Mouse (Mus musculus) CD4-positive helper T cell, adult 2 months (primary cell): ENCODE measurements around the gene Magi3.

Experiments
- DNase-seq: peaks from one replicate; pipeline ENCODE4 v3.0.0-alpha.2; 2012; ENCODE audit warnings: low read depth, missing footprints, low spot score

Magi3 gene

DNA sequence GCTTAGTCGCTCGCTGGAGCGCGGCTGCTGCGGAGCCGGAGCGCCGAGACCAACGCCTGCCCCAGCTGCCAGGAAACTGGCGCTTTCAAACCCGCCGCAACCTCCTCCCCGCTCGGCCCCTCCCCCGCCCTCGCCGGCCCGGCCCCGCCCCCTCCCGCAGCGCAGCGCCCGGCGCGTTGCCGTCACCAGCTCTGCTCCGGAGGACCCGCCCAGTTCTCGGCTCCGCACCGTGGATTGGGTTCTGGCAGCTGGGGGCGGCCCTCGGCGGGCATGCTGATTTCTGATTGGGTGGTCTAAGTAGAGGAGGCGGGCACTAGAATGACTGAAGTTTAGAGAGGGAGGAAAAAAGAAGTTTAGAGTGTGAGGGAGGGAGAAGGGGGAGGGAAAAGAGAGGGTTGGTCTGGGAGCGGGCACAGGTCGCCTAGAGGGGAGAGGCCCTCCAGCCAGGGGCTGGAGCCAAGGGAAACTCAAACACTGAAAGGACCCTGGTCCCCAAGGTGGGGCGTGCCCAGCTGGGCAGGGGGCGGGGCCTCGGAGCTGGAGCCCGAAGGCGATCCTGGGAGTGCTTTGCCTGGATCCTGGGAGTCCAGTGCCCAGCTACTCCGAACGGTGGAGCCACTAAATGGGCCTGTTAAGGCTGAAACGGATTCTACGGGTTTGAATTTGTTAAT lies at the start of gene Magi3:
Gene Magi3, minus strand, starts transcription at position 80 of the 671 bp plus-strand sequence.
- DNase-seq, result peak; percentile 97

DNA sequence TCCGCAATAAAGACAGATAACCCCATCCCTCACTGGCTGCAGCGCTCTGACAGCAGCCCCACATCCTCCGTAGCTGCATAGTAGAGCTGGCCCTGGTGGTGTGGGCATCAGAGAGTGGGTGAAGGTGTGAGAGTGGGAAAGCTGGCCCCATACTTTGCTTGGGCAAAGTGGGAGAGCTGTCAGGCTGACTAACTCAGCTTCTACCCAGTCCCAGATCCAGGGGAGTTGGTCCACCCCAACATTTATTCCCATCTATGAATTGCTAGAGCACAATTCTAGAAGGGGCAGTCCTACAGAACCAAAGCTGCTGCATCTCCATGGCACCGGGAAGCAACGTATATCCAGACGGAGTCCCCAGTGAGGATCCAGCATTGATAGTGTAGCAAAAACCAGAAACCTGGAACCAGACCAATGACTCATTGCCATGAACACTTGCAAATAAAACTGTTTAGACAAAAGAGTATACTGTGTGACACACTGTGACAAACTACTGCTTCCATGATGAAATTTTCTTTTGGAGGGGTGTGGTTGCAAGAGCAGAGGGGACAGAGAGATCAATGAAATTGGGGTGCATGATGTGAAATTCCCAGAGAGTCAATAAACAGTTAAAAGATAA lies 44.5 kb upstream of the Magi3 start:
- DNase-seq, result no peak

DNA sequence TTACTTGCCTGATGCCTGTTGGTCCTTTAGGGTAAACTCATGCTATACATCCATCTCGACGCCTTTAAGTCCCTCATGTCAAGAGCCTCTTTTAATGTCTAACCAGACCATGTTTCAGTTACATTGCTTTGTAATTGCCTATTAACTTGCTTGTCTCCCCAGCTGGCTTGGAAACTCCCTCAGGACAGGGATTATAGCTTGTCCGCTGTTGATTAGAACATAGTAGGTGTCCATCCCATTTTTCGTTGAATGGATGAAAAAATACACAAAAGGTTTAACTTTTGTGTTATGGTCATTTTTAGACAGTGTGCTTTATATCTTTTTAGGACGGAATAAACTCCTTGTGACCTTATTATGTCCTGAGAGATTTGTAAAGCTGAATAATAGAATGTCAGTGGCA lies 40.0 kb upstream of the Magi3 start:
- DNase-seq, result no peak

DNA sequence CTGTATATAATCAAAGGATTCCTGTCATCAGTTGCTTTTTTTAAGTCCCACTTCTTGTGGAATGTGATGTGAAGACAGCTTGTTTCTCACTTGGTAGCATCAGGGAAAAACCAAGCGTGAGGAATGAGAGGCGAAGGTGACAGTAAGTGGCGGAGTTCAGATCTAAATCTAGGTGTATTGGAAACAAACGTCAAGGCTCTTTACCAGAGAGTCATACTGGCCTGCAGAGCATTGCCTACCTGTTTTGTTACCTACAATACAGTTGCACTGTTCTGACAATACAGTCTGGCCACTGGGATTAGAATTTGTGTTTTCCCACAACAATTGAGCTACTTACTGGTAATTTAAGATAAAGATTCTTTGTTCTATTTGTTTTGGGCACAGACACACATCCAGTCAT lies 39.0 kb upstream of the Magi3 start:
- no peak for DNase-seq

DNA sequence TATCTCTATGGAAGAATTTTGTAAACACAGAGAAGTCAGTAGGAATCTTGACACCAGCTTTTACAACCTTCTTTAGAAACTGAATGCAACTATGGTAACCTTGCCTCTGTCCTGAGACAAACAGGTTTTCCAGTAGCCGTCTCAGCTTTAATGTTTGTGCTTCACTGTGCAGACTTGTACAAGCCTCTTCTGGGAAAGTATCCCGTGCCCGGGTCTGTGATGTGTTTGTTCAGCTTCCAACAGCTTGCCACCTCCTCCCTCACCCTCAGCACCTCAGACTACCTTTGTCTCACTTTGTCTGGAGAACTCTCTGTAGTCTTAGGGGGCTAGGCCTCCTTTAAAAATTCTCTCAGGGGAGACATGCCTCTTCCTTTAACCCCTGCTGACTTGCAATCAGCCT lies 36.9 kb upstream of the Magi3 start:
- DNase-seq, result no peak

DNA sequence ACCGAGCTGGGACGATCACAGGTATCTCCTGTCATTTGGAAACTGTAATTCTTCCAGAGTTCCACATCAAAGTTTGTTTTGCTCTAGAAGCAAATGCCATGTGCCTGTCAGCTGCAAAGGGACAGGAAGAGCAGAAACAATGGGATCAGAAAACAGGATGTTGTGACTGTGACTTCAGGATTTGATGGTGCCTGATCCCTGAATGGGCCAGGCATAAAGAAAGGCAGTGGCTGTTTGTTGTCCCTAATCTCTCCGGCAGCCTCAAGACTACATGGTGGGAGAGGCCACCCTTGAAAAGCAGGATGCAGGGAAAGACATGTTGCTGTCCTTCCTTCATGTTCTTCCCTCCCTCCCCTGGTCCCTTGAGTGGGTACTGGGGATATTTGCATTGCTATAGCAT lies 33.6 kb upstream of the Magi3 start:
- no peak for DNase-seq

DNA sequence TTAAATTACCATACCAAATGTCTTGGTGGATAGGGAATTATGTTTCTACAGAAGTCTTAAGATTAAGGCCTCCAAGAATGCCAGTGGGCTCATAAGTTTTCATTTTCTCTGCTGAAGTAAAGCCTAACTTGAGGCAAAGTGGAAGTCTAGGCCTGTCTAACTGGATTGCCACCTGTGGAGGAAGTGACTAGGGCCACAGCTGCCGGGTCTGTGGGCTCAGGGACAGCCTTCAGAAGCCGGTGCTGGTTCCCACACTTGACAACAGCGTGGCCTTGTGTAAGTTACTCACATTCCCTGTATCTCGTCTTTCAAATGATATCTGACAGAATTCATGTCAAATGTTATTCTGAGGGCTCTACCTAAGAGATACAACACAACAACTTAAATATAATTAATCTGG lies 27.7 kb upstream of the Magi3 start:
- DNase-seq, result no peak

DNA sequence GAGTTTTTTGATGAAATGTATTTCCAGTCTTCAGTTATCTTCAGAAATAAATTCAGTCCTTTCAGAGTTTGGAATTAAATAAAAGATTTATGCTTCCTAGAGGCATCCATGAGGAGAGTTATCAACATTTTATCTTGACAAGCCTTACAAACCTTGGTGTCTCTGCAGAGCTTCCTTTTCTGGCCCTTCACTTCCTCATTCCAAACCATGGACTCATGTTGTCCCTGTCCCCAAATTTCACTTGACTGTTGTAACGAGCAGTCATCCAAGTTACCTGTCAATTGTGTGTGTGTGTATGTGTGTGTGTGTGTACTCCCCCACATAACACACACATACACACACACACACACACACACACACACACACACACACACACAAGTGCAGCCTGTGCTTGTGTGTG lies 26.9 kb upstream of the Magi3 start:
- no peak for DNase-seq

DNA sequence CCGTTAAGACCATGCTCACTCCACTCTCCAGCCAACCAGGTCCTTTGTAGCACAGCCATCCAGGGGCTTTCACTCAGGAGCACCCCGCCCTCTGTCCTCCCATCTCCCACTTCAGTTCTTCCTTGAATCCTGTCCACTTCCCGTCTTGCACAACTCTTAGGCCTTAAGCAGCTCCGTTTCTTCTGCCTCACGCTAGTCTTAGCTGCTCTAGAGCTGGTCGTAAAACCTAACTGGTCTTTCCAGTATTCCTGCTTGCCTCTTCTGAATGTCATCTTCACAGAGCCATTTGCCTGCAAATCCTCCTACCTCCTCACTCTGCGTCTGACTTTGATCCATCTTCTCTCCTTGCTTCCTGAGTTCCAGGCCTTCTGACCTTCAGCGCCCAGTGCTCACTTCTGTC lies 24.2 kb upstream of the Magi3 start:
- no peak for DNase-seq

DNA sequence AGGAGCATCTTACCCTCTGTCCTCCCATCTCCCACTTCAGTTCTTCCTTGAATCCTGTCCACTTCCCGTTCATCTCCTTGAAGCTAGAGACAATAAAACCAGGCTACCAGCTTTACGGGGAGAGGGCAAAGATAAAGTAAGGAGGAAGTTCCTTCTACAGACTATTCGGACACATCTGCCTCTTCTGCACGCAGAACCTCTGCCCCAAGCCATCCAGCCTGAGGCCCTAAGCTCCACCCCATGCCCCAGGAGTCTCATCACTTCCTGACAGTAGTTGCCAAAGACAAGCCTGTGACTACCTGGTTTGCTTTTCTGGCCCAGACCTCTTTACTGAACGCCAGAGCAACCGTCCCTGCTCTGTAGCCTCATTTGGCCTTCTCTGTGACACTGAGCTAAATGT lies 23.8 kb upstream of the Magi3 start:
- no peak for DNase-seq

DNA sequence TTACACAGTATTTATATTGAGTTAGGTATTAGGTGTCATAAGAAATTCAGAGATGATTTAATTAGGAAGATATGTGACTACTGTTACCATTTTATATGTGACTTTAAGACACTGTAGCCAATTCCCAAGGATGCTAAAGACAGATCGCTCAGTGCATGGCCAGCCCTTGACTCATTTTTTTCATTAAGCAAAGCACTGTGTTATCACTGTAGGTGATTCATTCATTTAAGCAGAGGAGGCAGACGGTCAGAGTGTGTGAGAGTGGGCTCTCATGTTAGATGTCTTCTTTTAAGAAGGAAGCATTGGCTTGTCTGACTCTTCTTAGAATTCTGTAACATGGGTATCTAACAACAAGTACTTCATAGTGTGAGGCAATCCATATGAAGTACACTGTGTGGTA lies 19.6 kb upstream of the Magi3 start:
- DNase-seq, result no peak

DNA sequence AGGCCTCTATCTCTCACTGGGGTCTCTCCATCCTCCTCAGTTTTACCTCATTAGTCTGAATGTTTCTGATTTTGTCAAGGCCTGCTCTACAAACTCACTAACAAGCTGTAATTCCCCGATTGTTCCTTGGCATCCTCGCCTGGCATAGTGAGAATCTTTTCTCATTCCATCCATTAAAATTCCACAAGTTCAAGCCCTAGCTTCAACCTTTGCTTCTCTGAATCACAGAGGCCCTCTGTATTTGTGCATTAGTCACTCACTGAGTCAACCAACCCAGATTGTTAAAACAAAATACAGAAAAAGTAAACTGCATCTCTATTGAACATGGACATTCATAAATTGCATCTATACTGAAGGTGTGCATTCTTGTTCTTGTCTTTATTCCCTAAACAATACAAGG lies 19.2 kb upstream of the Magi3 start:
- DNase-seq, result no peak

DNA sequence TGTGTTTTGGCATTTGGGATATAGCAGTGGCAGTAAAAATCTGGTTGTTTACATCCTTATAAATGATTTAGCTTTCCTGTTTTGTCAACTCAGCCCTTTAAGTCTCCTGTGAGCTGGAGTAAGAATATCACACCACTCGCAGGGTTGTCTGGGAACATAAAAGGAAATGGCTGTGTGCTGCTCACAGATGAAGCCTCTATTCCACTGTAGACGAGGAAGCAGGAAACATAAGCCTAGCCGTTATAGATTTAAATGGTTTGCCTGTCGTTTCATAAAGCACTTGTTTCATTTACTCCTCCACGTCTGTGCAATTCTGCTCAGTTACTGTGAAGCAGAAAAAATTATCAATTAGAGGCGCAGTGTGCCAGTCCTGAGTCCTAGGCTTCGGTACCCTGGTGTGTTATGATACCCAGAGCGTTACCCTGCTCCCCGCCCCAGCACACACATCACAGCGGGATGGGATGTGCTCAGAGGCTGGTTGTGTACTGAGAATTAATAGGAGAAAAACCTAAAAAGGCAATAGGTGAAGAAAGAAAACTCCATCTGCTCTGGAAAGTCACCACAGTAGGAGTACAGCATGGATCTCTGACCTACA lies 17.8 kb upstream of the Magi3 start:
- DNase-seq, result no peak

DNA sequence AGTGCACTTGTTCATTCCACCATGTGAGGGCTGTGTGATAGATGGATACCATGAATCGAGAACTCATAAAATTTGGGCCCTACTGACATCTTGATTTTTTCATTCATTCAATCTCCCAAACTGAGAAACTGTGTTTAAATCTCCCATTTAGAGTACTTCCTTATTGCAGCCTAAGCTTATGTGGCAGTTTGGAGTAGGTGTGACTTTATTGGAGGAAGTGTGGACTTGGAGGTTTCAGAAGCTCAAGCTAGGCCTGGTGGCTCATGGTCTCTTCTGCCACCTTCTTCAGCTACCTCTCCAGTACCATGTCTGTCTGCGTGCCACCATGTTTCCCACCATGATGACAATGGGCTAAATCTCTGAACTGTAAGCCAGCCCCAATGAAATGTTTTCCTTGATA lies 15.9 kb upstream of the Magi3 start:
- no peak for DNase-seq

DNA sequence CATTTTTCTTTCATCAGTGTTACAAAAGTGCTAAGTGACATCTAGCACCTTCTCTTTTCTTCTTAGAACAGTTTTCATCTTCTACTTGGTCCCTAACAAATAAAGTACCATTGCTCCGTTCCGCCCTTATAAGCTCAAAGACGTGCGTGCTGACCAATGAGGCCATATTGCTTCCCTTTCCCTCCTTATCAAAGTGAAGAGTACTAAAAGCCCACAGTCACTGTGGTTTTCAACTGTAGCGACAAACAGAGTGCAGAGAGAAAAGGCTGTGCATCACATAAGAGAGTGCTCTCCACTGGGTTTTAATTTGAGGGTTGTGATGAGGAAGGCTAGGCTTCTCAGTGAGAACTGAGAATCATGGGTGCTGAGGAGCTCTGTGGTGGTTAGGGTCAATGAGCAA lies 14.9 kb upstream of the Magi3 start:
- DNase-seq, result no peak

DNA sequence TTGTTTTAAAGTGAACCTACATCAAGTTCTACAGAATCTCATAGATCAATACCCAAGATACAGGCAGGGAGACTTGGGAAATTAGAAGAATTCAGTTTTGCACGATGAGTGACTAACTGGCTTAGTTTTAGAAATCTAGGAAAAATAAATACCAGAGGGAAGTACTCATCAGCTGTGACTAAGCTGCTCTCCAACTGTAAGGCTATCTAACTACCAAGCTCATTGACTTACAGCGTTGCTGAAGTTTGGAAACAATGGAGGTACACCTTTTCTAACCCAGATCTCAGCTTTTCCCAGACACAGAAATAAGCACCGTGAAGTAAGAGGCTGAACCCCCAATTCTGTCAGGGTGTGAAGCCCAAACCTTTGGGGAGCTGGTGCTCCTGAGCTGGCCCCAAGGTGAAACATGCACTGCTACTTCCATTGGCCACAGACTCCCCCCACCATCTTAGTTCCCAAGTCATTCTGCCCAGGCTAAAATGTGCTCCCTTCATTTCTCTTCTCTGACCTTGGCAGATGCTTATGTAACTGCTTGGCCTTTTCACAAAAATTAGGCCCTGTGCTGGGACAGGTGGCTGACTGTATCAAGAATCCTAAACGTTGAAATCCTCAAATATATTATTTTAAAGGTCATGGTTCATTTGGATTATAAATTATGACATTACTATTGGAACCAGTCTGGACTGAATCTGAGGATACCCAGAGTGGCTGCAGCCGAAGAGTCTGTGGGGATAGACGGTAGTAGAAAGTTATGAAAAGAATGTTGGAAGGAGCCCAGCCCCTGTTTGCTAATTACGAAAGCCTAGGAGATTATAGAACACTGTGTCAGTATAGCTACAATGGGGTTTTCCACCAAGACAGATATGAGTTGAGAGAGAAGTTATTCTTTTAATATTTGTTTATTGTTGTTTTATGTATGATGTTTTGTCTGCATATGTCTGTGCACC lies 13.5 kb upstream of the Magi3 start:
- DNase-seq, result no peak

DNA sequence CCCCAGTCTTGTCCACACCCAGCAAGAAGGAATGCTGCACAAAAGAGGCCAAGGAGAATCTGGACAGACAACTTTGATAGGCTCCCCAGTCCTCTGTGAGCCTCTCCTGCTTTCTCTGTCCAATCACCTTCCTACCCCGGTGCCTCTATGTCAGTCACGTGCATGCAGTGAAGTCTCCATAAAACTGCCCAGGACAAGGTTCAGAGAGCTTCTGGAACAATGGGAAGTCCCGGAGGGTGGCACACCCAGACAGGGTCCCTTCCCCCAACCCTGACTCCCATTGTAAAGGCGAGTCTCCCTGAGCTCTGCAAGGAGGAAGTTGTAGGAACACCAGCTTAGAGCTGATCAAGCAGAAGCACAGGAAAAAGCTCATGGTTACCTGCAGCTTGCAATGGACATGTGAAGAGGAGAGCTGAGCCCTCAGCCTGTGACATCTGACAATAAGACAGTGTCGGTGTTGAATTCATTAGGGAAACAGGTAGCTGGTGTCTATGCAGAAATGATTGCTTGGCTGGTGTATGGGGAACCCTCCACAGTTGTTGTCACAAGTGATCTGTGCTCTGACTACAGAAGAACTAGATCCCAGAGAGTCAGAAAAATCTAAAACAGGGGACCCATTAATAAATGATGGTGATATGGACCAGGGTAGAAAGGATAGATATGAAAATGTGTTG lies 7.4 kb upstream of the Magi3 start:
- DNase-seq, result no peak

DNA sequence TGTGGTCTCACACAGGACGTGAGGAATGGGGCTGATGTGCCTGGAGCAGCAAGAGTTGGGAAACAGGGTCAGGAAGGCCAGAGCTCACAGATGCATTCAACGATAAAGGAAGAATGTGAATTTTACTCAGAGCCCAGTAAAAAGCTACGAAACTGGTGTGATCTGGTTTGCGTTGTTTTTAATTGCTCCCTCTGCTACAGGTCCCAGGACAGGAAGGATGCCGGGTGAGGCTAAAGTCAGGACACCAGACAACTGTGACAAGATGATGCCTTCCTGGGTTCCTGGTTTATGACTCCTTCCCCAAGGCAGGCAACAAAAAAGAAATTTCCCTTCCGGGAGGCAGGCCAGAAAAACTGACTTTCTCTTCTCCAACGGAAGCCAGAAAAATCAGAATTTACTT lies 6.6 kb upstream of the Magi3 start:
- no peak for DNase-seq

DNA sequence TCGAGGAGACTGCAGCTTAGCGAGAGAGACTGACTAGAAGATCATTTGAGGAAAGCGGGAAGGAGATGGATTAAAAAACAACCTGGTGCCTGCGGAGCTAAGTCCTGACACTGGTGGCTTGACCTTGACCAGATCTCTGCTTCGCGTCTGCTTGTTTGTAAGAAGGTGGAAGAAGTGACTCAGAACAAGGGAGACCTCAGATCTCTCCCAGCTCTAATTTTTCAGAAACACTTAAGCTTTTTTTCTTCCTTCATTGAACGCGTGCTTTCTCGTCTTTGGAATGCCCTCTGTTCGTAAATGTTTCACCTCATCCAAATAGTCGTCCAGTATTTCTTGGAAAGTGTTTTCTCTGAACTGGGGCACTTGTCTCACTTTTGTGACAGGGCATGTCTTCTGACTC lies 982 bp upstream of the Magi3 start:
- DNase-seq, result peak; percentile 35

DNA sequence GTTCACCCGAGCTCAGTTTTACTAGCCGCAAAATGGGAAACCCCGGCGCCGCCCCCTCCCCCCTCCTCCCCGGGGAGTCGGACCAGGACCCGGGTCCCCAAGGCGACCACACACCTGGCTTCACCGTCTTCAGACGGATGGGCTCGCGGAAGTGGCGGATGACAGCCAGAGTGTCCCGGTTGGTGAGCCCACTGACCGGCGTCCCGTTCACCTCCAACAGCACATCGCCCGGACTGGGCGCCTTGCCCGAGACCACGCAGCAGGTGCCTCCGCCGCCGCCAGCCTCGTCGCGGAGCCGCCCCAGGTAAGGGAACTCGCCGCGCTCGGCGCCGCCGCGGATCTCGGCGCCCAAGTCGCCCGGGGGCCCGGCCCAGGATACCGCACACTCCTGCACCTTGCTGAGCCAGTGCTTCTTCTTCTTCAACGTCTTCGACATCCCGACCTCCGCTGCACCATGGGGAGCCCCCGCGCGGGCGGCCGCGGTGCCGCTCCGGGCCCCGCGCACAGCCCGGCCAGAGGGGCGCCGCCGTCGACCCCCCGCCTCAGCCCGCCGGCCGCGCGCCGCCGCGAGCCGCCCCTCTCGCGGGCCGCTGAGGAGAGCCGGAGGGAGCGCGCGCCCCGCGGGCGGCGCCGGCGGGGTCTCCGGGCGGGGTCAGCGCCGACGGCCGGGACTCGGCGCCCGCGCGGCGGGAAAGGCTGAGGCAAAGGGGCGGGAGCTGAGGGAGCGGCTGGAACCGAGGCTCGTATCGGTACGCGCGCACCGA lies 461 bp downstream of the Magi3 start:
- peak; percentile 61 for DNase-seq

DNA sequence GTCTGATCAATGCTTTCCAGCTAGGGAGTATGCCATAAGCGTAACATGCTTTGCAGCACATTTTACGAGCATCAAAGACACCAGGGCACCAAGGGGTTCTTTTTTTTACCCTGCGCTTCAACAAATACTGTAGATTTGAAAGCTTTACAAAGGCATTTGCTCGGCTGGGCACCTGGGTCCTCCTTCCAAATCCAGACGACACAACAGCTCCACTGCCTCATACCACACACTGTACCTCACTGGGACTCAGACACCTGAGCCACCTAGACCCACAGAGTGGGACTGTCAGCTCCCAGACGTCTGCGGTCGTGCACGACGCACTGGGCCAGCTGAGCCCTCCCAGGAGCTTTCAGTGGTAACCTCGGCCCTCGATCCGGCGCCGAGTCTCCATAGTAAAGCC lies 1.2 kb downstream of the Magi3 start:
- peak; percentile 54 for DNase-seq
